Mouse (Mus musculus): ENCODE results near the gene Tap2.
"Not testable (repeated sequence)": the region's sequence is repeated elsewhere in the genome, so short reads cannot be mapped to it uniquely, and the experiment has no call there.

- not testable (repeated sequence) for TF ChIP-seq GATA1 (IDR thresholded peaks at IDR 0.05; ENCODE audit: borderline replicate concordance, low read length); FLI1 (IDR thresholded peaks at IDR 0.05; ENCODE audit: low read length)
These were observed 16.5 kb downstream of the Tap2 start for GRCm38 (mm10) chr17:34219801-34220200.

Data from megakaryocyte, embryonic 14.5 days (primary cell).